Comparison of ENCODE assay signal across 18 mouse cellular contexts in the genomic region with DNA sequence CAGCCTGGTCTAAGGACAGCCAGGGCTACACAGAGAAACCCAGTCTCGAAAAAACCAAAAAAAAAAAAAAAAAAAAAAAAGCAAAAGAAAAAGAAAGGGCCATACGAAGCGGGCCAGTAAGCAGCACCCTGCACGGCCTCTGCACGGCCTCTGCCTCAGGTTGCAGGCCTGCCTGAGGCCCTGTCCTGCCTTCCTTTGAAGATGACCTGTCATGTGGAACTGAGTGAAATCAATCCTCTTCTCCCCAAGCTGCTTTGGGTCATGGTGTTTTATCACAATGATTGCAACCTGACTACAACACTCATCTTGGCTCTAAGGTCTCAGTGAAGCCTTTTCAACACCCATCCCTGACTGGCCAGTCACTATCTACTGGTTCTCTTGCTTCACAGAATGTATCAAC.
"Had no signal": no experiment of that assay in that cellular context is flagged by ENCODE, and none has a peak within 500 bp of the region (broad histone marks: within the 10 kb centered on the region; RNA-seq: fewer than 3 reads in every experiment).

No protein-coding gene starts in this region.

- H3K4me1 ChIP-seq: lung, embryonic 15.5 days; megakaryocyte, embryonic 14.5 days had no signal

- H3K9ac ChIP-seq: liver, postnatal 0 days; lung, embryonic 15.5 days; midbrain, embryonic 13.5 days; midbrain, embryonic 15.5 days; neural tube, embryonic 12.5 days had no signal

- H3K4me3 ChIP-seq: lung, embryonic 15.5 days; megakaryocyte, embryonic 14.5 days; midbrain, embryonic 13.5 days; midbrain, embryonic 15.5 days; neural tube, embryonic 12.5 days had no signal

- H3K4me2 ChIP-seq: lung, embryonic 15.5 days; midbrain, embryonic 11.5 days; midbrain, embryonic 13.5 days; midbrain, embryonic 15.5 days; neural tube, embryonic 12.5 days had no signal

- DNase-seq: liver, postnatal 0 days; lung, adult 2 months; lung, postnatal 14 days; lung, postnatal 36 days; right cerebral cortex, postnatal 25 days; right cerebral cortex, postnatal 4 days; spleen, adult 18-20 months; thymus, adult 18-20 months; thymus, postnatal 14 days; thymus, postnatal 36 days had no signal

- H3K27ac ChIP-seq: lung, embryonic 15.5 days; macrophage; midbrain, embryonic 13.5 days; midbrain, embryonic 15.5 days; neural tube, embryonic 12.5 days had no signal

- H3K9me3 ChIP-seq: lung, embryonic 15.5 days; megakaryocyte, embryonic 14.5 days; midbrain, embryonic 13.5 days; midbrain, embryonic 15.5 days; neural tube, embryonic 12.5 days had no signal

- H3K36me3 ChIP-seq: lung, embryonic 15.5 days; midbrain, embryonic 13.5 days; midbrain, embryonic 15.5 days; neural tube, embryonic 12.5 days had no signal

- H3K27me3 ChIP-seq: lung, embryonic 15.5 days; megakaryocyte, embryonic 14.5 days; midbrain, embryonic 13.5 days; midbrain, embryonic 15.5 days; neural tube, embryonic 12.5 days had no signal

- ATAC-seq: liver, postnatal 0 days; lung, postnatal 0 days; midbrain, embryonic 13.5 days; midbrain, embryonic 15.5 days had no signal
